Comparison of ENCODE assay signal across 10 mouse cellular contexts in genomic region chr11:77180886-77181285, GRCm38 (mm10). TPM values are rescaled to one million over a fixed set of nuclear protein-coding genes. Genes with fewer than 3 reads are reported as not detected.
DNase-seq lines count a peak whose midpoint lies in the region; ATAC-seq lines count a peak whose summit lies in the region.
"Had no signal": no experiment of that assay in that cellular context is flagged by ENCODE, and none has a peak within 500 bp of the region (broad histone marks: within the 10 kb centered on the region; RNA-seq: fewer than 3 reads in every experiment).

No protein-coding gene starts in this region.

- 66% methylated on average over 4 of the region's 4 CpGs for WGBS in hindbrain, embryonic 12.5 days

- no peak for ATAC-seq in cerebellum, adult (ENCODE audit: insufficient number of reproducible peaks, low FRiP score, low TSS enrichment)
- ATAC-seq in hindbrain, embryonic 12.5 days (ENCODE audit: low FRiP score), result no peak

- H3K4me1 ChIP-seq in hindbrain, embryonic 12.5 days, result no peaks in the 10 kb centered on the region

- H3K27me3 ChIP-seq in hindbrain, embryonic 12.5 days, result no peaks in the 10 kb centered on the region
- H3K27me3 ChIP-seq: neural tube, embryonic 13.5 days had no signal

- no peaks in the 10 kb centered on the region for H3K36me3 ChIP-seq in hindbrain, embryonic 12.5 days
- H3K36me3 ChIP-seq: neural tube, embryonic 13.5 days had no signal

- no peak overlapping the region for H3K9ac ChIP-seq in hindbrain, embryonic 12.5 days
- H3K9ac ChIP-seq: liver, embryonic 14.5 days; neural tube, embryonic 13.5 days had no signal

- H3K4me3 ChIP-seq in hindbrain, embryonic 12.5 days, result no peak overlapping the region
- H3K4me3 ChIP-seq: neural tube, embryonic 13.5 days had no signal

- H3K9me3 ChIP-seq in hindbrain, embryonic 12.5 days (replicated peaks), result no peaks in the 10 kb centered on the region
- H3K9me3 ChIP-seq: neural tube, embryonic 13.5 days had no signal

- no peak overlapping the region for H3K4me2 ChIP-seq in hindbrain, embryonic 12.5 days (replicated peaks)
- H3K4me2 ChIP-seq: neural tube, embryonic 13.5 days had no signal

- H3K27ac ChIP-seq in hindbrain, embryonic 12.5 days, result no peak overlapping the region
- H3K27ac ChIP-seq: liver, embryonic 14.5 days; neural tube, embryonic 13.5 days had no signal

- DNase-seq in cerebellum, adult 11 months, result peak; percentile 2
- DNase-seq in brain, embryonic 18.5 days (ENCODE audit: low read depth, low spot score), result peak; percentile 34
- DNase-seq in layer of hippocampus, adult 11-12 months (ENCODE audit: low spot score), result peak; percentile 55
- DNase-seq in right cerebral cortex, adult 18-20 months, result peak; percentile 27
- no peak for DNase-seq in kidney, adult 11 months
- DNase-seq in spleen, adult 18-20 months, result no peak

RNA-seq across cellular contexts. Expression of gene Efcab5, which starts 7.9 kb away (rescaled TPM):
- 0.27 and 0.47 TPM in 2 replicates for polyA plus RNA-seq in hindbrain, embryonic 12.5 days (2016; fragmentation: Nextera tagmentation; extraction: Ambion mirVana)

RNA-seq across cellular contexts. Expression of gene Ssh2, which starts 35.2 kb away (rescaled TPM):
- 17.1 and 18.1 TPM in 2 replicates for polyA plus RNA-seq in hindbrain, embryonic 12.5 days (2016; fragmentation: Nextera tagmentation; extraction: Ambion mirVana)

Comparison
In these comparisons a context has a peak if more than half of its experiments do, and no peak if none do; other contexts are left out.
1. DNase-seq: peak in cerebellum, adult 11 months (single experiment), brain, embryonic 18.5 days (single experiment), layer of hippocampus, adult 11-12 months (single experiment) and right cerebral cortex, adult 18-20 months (single experiment); none in kidney, adult 11 months (single experiment) and spleen, adult 18-20 months (0 of 2).